Mouse (Mus musculus) A20 (cell line): ENCODE results near the gene Mfsd13b.
"Not testable (repeated sequence)": the region's sequence is repeated elsewhere in the genome, so short reads cannot be mapped to it uniquely, and the experiment has no call there.

Source experiments
- DNase-seq: peaks from one replicate; pipeline ENCODE4 v3.0.0-alpha.2; 2011; ENCODE audit warnings: low read depth, low spot score

Gene Mfsd13b

GRCm38 (mm10) chr7:120982200-120982841 is at the start of gene Mfsd13b, which contains the start of gene Cdr2:
Gene Mfsd13b (plus strand): TSS chr7:120982509.
Gene Cdr2 (minus strand): TSS chr7:120982312.
- peak; percentile 99 for DNase-seq

DNA sequence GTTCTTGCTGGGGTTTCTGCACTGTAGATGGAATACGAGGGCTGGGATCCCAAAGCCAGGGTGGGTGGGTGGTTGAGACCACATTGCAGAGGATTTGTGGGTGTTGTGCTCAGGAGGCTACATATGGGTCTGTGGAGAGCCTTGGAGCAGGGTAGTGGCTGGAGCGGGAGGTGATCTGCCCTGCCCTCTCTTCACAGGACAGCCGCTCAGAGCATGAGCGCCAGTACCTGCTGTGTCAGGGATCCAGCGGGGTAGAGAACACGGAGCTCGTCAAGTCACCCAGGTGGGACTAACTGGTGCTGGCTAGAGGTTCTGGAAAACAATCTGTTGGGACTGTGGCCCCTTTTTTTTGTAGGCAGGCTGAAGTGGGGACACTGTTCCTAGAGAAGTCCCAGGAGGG is 49.2 kb upstream of the Mfsd13b start:
- DNase-seq, result no peak

DNA sequence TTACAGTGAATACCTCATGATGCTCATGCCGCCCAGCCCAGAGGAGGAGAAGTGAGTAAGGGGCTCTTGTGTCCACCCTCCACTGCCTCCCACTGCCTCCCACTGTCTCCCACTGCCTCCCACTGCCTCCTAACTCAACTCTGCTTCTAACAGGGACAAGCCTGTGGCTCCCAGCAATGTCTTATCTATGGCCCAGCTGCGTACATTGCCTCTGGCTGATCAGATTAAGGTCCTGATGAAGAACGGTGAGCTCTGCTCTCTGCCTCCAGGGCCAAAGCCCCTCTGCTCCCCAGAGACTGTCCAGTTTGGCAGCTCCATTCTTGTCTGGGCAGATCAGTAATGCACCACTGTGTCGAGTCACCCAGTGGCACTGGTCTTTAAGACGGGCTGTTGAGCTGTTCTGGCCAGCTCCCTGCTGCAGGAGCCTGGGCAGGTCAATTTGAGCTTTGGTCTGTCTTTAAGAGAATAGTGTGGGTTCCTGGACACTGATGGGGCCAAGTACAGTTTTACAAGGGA is 48.6 kb upstream of the Mfsd13b start:
- DNase-seq, result no peak

GRCm38 (mm10) chr7:120934716-120935115 is 47.6 kb upstream of the Mfsd13b start:
- peak; percentile 52 for DNase-seq

GRCm38 (mm10) chr7:120936522-120936921 is 45.8 kb upstream of the Mfsd13b start:
- DNase-seq, result no peak

DNA sequence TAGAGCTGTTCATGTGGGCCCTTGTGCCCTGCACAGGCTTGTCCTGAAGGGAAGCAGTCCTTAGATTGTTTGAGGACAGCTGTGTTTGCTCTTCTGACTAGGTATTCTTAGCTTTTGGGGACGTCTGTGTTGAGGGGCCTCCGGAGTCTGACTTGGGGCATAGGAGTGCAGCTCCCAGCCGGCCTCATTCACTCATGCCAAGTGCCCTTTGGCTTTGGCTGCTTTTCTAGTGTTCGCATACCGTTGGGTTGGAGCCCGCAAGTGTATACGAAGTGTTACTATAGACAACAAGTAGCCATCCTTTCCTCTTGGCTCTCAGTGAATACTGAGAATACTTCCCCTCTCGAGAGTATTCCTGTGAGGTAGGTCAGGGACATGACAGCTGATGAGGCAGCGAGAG is 44.1 kb upstream of the Mfsd13b start:
- DNase-seq, result no peak

GRCm38 (mm10) chr7:120940343-120940742 is 42.0 kb upstream of the Mfsd13b start:
- DNase-seq, result no peak

GRCm38 (mm10) chr7:120941214-120941613 is 41.1 kb upstream of the Mfsd13b start:
- DNase-seq, result no peak

DNA sequence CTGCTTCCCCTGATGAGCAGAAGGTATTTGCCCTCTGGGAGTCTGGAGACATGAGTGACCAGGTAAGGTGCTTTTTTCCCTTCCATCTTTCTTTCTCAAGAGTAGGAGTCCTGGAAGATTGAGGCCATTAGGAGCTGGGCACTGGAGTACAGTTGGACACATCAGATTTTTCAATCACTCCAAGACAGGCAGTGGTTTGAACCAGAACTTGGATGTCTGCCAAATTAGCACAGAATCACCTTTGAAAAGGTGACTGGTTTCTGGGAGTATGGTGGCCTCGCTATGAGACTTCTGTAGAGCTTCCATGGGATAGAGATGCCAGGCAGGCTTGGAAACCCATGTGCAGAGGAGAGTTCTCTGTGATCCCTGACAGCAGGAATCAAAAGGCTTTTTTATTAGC is 39.8 kb upstream of the Mfsd13b start:
- no peak for DNase-seq

- DNase-seq, result no peak
These were observed 38.3 kb upstream of the Mfsd13b start for GRCm38 (mm10) chr7:120943936-120944509.

DNA sequence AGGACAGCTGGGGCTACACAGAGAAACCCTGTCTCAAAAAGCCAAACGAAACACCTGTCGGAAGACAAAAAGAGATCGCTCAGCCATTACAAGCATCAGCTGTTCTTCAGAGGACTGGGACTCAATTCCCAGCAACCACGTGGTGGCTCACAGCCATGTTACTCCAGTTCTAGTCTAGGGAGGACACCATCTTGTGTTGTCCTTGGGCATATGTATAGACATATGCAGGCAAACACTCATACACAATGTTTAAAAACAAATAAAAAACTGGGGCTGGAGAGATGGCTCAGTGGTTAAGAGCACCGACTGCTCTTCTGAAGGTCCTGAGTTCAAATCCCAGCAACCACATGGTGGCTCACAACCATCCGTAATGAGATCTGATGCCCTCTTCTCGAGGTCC is 28.7 kb upstream of the Mfsd13b start:
- not testable (repeated sequence) for DNase-seq

GRCm38 (mm10) chr7:120960116-120960515 is 22.2 kb upstream of the Mfsd13b start:
- DNase-seq, result no peak

- DNase-seq, result peak; percentile 30
These were observed 21.7 kb upstream of the Mfsd13b start for GRCm38 (mm10) chr7:120960601-120961000.

DNA sequence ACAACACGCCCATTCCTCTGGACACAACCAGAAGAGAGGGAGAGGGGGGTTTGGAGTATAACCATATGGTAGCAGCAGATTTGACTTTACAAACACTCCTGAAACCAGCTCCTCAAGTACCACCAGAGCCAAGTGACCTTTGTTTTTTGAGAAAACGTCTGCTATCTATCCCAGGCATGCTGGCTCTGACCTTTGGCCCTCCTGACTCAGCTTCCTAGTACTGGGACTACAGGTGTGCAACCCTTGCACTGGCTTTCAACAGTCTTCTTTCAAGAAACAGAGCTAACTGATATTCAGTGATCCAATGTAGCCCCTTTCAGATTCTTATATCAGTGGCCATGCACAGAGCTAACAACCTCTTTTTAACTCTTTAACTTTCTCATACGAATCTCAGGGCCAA is 20.4 kb upstream of the Mfsd13b start:
- DNase-seq, result no peak

- no peak for DNase-seq
These were observed 19.2 kb upstream of the Mfsd13b start for GRCm38 (mm10) chr7:120963126-120963525.

GRCm38 (mm10) chr7:120969221-120969620 is 13.1 kb upstream of the Mfsd13b start:
- no peak for DNase-seq

DNA sequence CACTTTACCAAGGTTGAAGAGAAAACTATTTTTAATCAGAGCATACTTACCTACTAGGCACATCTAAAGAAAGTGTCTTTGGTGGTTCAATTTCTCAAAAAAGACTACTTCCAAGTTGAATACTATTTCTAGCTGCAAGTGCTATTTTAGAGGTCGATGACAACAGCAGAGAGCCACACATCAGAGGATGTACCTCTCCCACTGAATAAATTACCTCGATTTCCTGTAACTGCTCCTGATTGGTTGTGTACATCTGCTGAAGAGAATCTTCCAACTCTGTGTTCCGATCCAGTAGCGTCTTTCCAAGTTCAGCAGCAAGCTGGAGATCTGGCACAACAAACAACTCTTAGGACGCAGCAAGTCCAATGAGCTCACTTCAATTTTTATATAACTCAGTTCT is 12.2 kb upstream of the Mfsd13b start:
- DNase-seq, result no peak

DNA sequence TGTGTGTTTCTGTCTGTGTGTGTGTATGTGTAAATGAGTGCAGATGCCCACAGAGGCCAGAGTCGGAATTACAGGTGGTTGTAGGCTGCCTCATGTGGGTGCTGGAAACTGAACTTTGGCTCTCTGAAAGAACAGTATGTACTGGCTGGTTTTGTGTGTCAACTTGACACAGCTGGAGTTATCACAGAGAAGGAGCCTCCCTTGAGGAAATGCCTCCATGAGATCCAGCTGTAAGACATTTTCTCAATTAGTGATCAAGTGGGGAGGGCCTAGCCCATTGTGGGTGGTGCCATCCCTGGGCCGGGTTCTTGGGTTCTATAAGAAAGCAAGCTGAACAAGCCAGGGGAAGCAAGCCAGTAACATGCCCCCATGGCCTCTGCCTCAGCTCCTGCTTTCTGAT is 9.8 kb upstream of the Mfsd13b start:
- not testable (repeated sequence) for DNase-seq

DNA sequence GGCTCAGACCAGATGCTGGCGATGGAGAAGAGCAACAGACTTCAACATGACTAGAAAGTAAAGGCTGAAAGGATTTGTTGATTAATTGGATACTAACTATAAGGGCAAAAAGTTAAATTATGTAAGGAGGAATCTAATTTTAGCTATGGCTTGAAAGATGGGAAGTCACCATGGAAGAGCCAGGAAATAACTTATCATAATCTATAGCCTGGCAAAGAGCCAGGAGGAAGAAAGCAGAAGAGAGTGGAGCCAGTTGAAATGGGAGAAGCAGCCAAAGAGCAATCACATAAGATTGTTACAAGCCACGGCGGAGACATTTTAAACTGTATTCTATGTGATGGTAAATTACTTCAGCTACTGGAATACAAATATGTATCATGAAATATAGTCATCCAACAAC is 8.3 kb upstream of the Mfsd13b start:
- no peak for DNase-seq

GRCm38 (mm10) chr7:120977063-120977462 is 5.2 kb upstream of the Mfsd13b start:
- no peak for DNase-seq

GRCm38 (mm10) chr7:120980041-120980440 is 2.3 kb upstream of the Mfsd13b start:
- no peak for DNase-seq

- peak; percentile 81 for DNase-seq
These were observed 1.1 kb upstream of the Mfsd13b start for GRCm38 (mm10) chr7:120980931-120981924.
